Mouse (Mus musculus): ENCODE measurements around the gene Rai14. TPM values are rescaled to one million over a fixed set of nuclear protein-coding genes. Genes with fewer than 3 reads are reported as not detected.

The Rai14 gene
- polyA plus RNA-seq, 1 experiment from 2014 or later: 8.6 TPM

DNA sequence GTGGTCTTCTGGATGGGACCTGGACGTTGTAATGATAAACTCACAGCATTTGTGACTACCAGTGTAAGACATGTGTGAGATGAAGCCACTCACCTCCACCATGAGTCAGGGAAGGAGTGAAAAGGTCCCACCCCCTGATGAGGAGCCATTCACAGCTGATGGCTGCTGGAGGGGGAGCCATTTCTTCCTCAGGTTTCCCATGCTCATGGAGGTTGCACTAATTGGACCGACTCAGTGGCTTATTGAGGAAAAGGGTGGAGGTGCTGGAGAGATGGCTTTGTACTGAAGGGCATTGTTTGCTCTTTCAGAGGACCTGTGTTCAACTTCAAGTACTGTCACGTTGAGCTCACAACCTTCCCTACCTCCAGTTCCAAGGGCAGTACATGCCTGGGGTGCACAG, 10.4 kb upstream of the Rai14 start:
- peaks cover 5% of the 10 kb centered on the region; the same call in 1 of the 2 replicates for H3K4me1 ChIP-seq (ENCODE audit: control insufficient read depth, insufficient read depth, low read length)
- no peaks in the 10 kb centered on the region for H3K9me3 ChIP-seq (replicated peaks; ENCODE audit: control insufficient read depth, low read length, poor library complexity, severe bottlenecking)
- no peaks in the 10 kb centered on the region for H3K36me3 ChIP-seq (ENCODE audit: control insufficient read depth, insufficient read depth, low read length)
- no peak overlapping the region for H3K4me2 ChIP-seq (ENCODE audit: low read length)
- WGBS: 77% methylated on average over 3 of the region's 3 CpGs
- H3K4me3 ChIP-seq (ENCODE audit: low read depth, low read length): no peak overlapping the region
- ATAC-seq: no peak
- H3K9ac ChIP-seq (ENCODE audit: low read depth, low read length): no peak overlapping the region
- no peaks in the 10 kb centered on the region for H3K27me3 ChIP-seq (ENCODE audit: control insufficient read depth, insufficient read depth, low read depth, low read length)
- H3K27ac ChIP-seq (ENCODE audit: low read length): no peak overlapping the region

DNA sequence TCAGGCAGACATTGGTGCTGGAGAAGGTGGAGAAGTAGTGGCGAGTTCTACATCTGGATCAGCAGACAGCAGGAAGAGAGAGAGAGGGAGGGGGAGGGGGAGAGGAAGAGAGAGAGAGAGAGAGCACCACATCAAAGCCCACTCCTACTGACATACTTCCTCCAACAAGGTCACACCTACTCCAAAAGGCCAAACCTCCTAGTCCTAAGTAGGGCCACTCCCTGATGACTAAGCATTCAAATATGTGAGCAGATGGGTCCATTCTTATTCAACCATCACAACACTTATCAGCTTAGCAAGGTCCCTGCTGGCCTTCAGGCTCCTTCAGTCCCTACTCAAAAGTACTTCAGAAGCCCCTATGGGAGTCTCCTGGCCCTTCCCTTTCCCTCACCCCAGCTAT, 9.1 kb upstream of the Rai14 start:
- Histone ChIP-seq H3K27me3 (ENCODE audit: control insufficient read depth, insufficient read depth, low read depth, low read length) (no peaks in the 10 kb centered on the region), H3K27ac (ENCODE audit: low read length) (no peak overlapping the region), H3K9me3 (replicated peaks; ENCODE audit: control insufficient read depth, low read length, poor library complexity, severe bottlenecking) (no peaks in the 10 kb centered on the region), H3K9ac (ENCODE audit: low read depth, low read length) (no peak overlapping the region), H3K4me1 (ENCODE audit: control insufficient read depth, insufficient read depth, low read length) (peaks cover 5% of the 10 kb centered on the region; the same call in 1 of the 2 replicates), H3K36me3 (ENCODE audit: control insufficient read depth, insufficient read depth, low read length) (no peaks in the 10 kb centered on the region), H3K4me2 (ENCODE audit: low read length) (no peak overlapping the region), H3K4me3 (ENCODE audit: low read depth, low read length) (no peak overlapping the region)
- WGBS: 67% methylated on average over 1 of the region's 1 CpGs
- no peak for ATAC-seq

DNA sequence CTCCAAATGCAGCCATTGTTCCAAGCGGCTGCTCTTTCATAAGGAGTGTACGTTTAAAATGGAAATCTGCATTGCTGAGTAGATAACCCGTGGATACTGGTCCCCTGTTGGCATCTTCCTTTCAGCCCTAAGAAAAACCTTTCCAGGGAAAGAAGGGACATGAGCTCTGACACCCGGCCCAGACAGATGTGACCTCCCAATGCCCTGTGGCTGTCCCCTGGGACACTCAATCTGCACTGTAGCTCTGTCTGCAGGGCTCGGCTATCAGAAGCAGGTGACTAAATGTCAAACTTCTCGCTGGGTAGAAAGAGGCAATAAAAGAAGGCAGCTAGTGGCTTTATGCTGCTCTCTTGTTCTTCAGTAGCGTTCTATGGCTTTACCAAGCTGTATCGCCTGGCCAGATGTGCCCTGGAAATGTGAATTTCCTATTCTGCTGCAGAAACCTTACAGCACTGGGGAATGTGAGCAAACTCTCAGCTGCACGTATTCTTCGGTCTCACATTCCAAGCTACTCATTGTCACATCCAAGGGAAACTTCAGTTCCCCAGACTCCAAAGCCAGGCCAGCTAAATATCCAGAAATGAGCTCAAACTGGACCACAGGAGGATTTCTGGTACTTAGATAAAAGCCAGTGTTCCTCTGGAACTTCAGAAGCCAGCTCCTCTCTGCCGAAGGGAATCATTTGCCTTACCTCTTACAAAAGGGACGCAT, 8.4 kb upstream of the Rai14 start:
- H3K4me1 ChIP-seq (ENCODE audit: control insufficient read depth, insufficient read depth, low read length): peaks cover 5% of the 10 kb centered on the region; the same call in 1 of the 2 replicates
- no peak overlapping the region for H3K9ac ChIP-seq (ENCODE audit: low read depth, low read length)
- no peaks in the 10 kb centered on the region for H3K9me3 ChIP-seq (replicated peaks; ENCODE audit: control insufficient read depth, low read length, poor library complexity, severe bottlenecking)
- H3K36me3 ChIP-seq (ENCODE audit: control insufficient read depth, insufficient read depth, low read length): no peaks in the 10 kb centered on the region
- 31% methylated on average over 12 of the region's 12 CpGs for WGBS
- no peak overlapping the region for H3K4me3 ChIP-seq (ENCODE audit: low read depth, low read length)
- H3K4me2 ChIP-seq (ENCODE audit: low read length): no peak overlapping the region
- no peak for ATAC-seq
- no peaks in the 10 kb centered on the region for H3K27me3 ChIP-seq (ENCODE audit: control insufficient read depth, insufficient read depth, low read depth, low read length)
- no peak overlapping the region for H3K27ac ChIP-seq (ENCODE audit: low read length)

DNA sequence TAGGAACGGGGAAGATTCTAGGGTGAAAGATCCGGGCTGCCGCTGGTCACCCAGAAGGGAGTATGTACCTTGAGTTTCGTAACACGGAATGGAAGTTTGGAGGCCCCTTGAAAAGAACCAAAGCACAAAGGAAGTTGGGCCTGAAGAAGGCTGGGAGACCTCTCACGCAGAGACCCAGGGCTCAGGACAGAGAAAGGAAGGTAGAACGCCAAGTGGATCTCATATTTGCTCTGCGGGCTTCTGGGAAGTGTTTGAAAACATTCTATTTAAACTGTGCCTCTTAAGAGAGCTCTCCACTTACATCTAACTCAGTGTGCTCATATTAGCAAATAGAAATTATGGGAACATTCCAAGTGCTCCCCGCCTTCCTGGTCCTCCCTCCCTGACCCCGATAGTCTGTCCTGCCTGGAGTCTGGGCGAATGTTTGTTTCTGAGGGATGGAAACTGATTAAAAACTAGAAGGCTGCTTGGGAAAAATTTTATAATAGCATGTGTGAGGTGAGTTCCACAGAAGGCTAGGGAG, 6.9 kb upstream of the Rai14 start:
- 90% methylated on average over 11 of the region's 11 CpGs for WGBS
- no peak overlapping the region for H3K4me3 ChIP-seq (ENCODE audit: low read depth, low read length)
- H3K4me2 ChIP-seq (ENCODE audit: low read length): no peak overlapping the region
- H3K4me1 ChIP-seq (ENCODE audit: control insufficient read depth, insufficient read depth, low read length): peaks cover 5% of the 10 kb centered on the region; the same call in 1 of the 2 replicates
- no peak overlapping the region for H3K9ac ChIP-seq (ENCODE audit: low read depth, low read length)
- ATAC-seq: no peak
- H3K36me3 ChIP-seq (ENCODE audit: control insufficient read depth, insufficient read depth, low read length): no peaks in the 10 kb centered on the region
- no peak overlapping the region for H3K27ac ChIP-seq (ENCODE audit: low read length)
- H3K9me3 ChIP-seq (replicated peaks; ENCODE audit: control insufficient read depth, low read length, poor library complexity, severe bottlenecking): no peaks in the 10 kb centered on the region
- H3K27me3 ChIP-seq (ENCODE audit: control insufficient read depth, insufficient read depth, low read depth, low read length): no peaks in the 10 kb centered on the region; the same call in 1 of the 2 replicates

DNA sequence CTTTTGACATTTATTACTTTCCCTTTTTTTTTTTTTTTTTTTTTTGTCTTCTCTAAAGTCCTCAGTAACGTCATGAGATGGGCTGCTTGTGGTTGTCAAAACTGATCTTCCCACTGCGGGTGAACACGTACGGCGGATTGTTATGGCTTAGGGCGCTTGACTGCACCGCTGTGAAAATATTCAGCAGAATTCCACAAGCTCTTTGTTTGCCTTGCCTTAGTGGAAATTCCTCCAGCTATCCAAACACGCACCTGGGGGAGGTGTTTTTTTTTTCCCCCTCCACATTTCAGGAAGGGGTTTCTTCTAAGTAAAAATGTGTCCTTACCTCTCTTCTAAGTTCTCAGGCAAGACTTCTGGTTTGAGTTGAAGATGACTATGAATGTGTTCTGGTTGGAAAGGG, 6.2 kb upstream of the Rai14 start:
- no peak for ATAC-seq
- peaks cover 2% of the 10 kb centered on the region; the same call in 1 of the 2 replicates for H3K27me3 ChIP-seq (ENCODE audit: control insufficient read depth, insufficient read depth, low read depth, low read length)
- WGBS: 80% methylated on average over 8 of the region's 8 CpGs
- H3K4me1 ChIP-seq (ENCODE audit: control insufficient read depth, insufficient read depth, low read length): peaks cover 5% of the 10 kb centered on the region; the same call in 1 of the 2 replicates
- no peak overlapping the region for H3K4me3 ChIP-seq (ENCODE audit: low read depth, low read length)
- H3K9ac ChIP-seq (ENCODE audit: low read depth, low read length): no peak overlapping the region
- no peaks in the 10 kb centered on the region for H3K9me3 ChIP-seq (replicated peaks; ENCODE audit: control insufficient read depth, low read length, poor library complexity, severe bottlenecking)
- no peak overlapping the region for H3K27ac ChIP-seq (ENCODE audit: low read length)
- no peaks in the 10 kb centered on the region for H3K36me3 ChIP-seq (ENCODE audit: control insufficient read depth, insufficient read depth, low read length)
- H3K4me2 ChIP-seq (ENCODE audit: low read length): no peak overlapping the region

DNA sequence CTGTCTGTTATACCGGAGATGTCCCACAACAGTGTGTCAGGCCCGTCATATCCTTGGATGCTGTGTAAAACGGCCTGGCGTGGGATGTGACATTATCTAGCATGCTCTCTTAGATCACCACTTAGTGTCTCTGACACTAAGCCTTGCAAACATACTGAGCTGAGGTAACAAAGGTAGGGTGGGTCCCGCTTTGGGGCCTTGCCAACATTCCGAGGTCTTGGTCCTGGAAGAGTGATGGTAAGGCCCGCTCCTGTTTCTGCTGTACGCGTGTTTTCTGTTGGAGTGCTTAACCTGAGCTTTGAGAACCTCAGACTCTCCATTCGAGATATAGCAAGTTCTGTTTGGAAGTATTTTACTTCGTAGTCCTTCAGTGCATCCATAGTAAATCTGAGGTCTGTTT, 5.8 kb upstream of the Rai14 start:
- Histone ChIP-seq H3K4me3 (ENCODE audit: low read depth, low read length) (no peak overlapping the region), H3K9me3 (replicated peaks; ENCODE audit: control insufficient read depth, low read length, poor library complexity, severe bottlenecking) (no peaks in the 10 kb centered on the region), H3K4me1 (ENCODE audit: control insufficient read depth, insufficient read depth, low read length) (peaks cover 5% of the 10 kb centered on the region; the same call in 1 of the 2 replicates), H3K9ac (ENCODE audit: low read depth, low read length) (no peak overlapping the region), H3K4me2 (ENCODE audit: low read length) (no peak overlapping the region), H3K27me3 (ENCODE audit: control insufficient read depth, insufficient read depth, low read depth, low read length) (peaks cover 2% of the 10 kb centered on the region; the same call in 1 of the 2 replicates), H3K27ac (ENCODE audit: low read length) (no peak overlapping the region), H3K36me3 (ENCODE audit: control insufficient read depth, insufficient read depth, low read length) (no peaks in the 10 kb centered on the region)
- no peak for ATAC-seq
- 92% methylated on average over 11 of the region's 11 CpGs for WGBS

DNA sequence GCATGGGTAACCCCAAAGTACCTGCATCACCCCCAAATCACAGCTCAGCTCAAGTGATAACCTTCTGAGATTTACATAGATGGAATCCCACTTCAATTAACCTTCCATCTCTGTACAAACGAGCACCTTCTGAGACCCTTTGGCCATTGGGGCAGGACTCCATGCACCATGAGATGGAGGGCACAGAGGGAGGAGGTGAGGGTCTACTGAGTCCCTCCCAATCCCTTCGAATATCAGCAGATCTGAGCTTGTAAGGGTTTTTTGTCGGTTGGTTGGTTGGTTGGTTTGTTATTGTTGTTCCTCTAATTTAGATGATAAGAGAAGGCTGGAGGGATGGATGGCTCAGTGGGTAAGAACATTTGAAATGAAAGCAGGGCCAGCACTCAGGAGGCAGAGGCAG, 5.1 kb upstream of the Rai14 start:
- no peaks in the 10 kb centered on the region for H3K36me3 ChIP-seq (ENCODE audit: control insufficient read depth, insufficient read depth, low read length)
- H3K9ac ChIP-seq (ENCODE audit: low read depth, low read length): no peak overlapping the region

DNA sequence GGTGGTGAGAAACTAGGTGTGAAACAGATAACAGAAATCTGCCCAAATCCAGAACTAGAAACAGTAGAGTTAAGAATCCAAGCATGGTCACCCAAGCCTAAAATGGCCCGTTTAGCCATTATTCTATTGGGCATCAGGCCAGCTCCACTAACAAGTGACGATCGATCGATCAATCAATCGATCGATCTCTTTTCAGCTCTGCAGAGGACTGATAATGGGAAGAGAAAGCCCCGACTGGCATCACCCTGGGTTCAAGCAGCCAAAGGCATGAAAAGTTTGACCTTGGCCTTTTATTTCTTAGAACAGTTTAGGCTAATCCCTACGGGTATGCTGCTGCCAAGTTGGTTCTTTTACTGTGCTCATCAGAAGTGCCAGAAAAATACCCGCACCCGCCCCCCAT, 4.3 kb upstream of the Rai14 start:
- no peak for ATAC-seq
- H3K4me3 ChIP-seq (ENCODE audit: low read depth, low read length): no peak overlapping the region
- no peak overlapping the region for H3K9ac ChIP-seq (ENCODE audit: low read depth, low read length)
- no peak overlapping the region for H3K27ac ChIP-seq (ENCODE audit: low read length)
- H3K36me3 ChIP-seq (ENCODE audit: control insufficient read depth, insufficient read depth, low read length): no peaks in the 10 kb centered on the region
- H3K27me3 ChIP-seq (ENCODE audit: control insufficient read depth, insufficient read depth, low read depth, low read length): peaks cover 2% of the 10 kb centered on the region; the same call in 1 of the 2 replicates
- H3K4me1 ChIP-seq (ENCODE audit: control insufficient read depth, insufficient read depth, low read length): peaks cover 5% of the 10 kb centered on the region; the same call in 1 of the 2 replicates
- WGBS: 87% methylated on average over 10 of the region's 10 CpGs
- no peak overlapping the region for H3K4me2 ChIP-seq (ENCODE audit: low read length)
- no peaks in the 10 kb centered on the region for H3K9me3 ChIP-seq (replicated peaks; ENCODE audit: control insufficient read depth, low read length, poor library complexity, severe bottlenecking)

More for the DNA sequence above, 5.1 kb upstream of the Rai14 start:
- Histone ChIP-seq H3K4me2 (ENCODE audit: low read length) (no peak overlapping the region), H3K4me1 (ENCODE audit: control insufficient read depth, insufficient read depth, low read length) (peaks cover 5% of the 10 kb centered on the region; the same call in 1 of the 2 replicates), H3K27ac (ENCODE audit: low read length) (no peak overlapping the region), H3K27me3 (ENCODE audit: control insufficient read depth, insufficient read depth, low read depth, low read length) (peaks cover 2% of the 10 kb centered on the region; the same call in 1 of the 2 replicates), H3K4me3 (ENCODE audit: low read depth, low read length) (no peak overlapping the region), H3K9me3 (replicated peaks; ENCODE audit: control insufficient read depth, low read length, poor library complexity, severe bottlenecking) (no peaks in the 10 kb centered on the region)
- WGBS: 87% methylated on average over 3 of the region's 3 CpGs
- ATAC-seq: no peak

DNA sequence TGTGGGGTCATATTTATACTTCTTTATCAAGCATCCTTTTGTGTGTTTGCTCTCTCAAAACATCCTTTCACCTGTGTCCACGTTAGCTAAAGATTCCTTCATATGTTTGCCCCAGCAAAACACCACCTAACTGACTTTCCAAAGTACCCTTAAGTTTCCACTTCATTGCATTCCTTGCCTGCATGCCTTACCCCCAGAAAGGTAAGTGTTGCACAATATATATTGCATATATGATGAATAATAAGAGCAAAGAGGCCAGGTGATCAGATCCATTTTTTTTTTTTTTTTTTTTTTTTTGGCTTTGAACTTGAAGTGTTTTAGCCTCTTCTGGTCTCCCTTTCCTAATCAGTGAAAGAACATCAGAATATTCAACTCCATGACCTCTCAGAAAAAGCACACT, 2.9 kb upstream of the Rai14 start:
- H3K36me3 ChIP-seq (ENCODE audit: control insufficient read depth, insufficient read depth, low read length): no peaks in the 10 kb centered on the region
- WGBS: 97% methylated on average over 1 of the region's 1 CpGs
- H3K9ac ChIP-seq (ENCODE audit: low read depth, low read length): no peak overlapping the region
- H3K27ac ChIP-seq (ENCODE audit: low read length): no peak overlapping the region
- no peak overlapping the region for H3K4me2 ChIP-seq (ENCODE audit: low read length)
- no peak overlapping the region for H3K4me3 ChIP-seq (ENCODE audit: low read depth, low read length)
- no peaks in the 10 kb centered on the region for H3K9me3 ChIP-seq (replicated peaks; ENCODE audit: control insufficient read depth, low read length, poor library complexity, severe bottlenecking)
- H3K27me3 ChIP-seq (ENCODE audit: control insufficient read depth, insufficient read depth, low read depth, low read length): peaks cover 2% of the 10 kb centered on the region; the same call in 1 of the 2 replicates
- H3K4me1 ChIP-seq (ENCODE audit: control insufficient read depth, insufficient read depth, low read length): peaks cover 12% of the 10 kb centered on the region
- no peak for ATAC-seq

Measured in midbrain, embryonic 16.5 days (tissue).